Mouse (Mus musculus): ENCODE results near the gene Fam83g. TPM values are rescaled to one million over a fixed set of nuclear protein-coding genes. Genes with fewer than 3 reads are reported as not detected.

Fam83g gene
- polyA plus RNA-seq, 1 experiment from 2014 or later = 3.0 TPM

- 58% methylated on average over 10 of the region's 10 CpGs for WGBS
- peaks cover 24% of the 10 kb centered on the region for H3K27me3 ChIP-seq (ENCODE audit: insufficient read depth, low read length)
- H3K4me2 ChIP-seq (replicated peaks; ENCODE audit: low read depth, low read length) = no peak overlapping the region
- H3K4me3 ChIP-seq (ENCODE audit: low read length) = no peak overlapping the region
- ATAC-seq (ENCODE audit: low FRiP score, low TSS enrichment) = no peak
- H3K27ac ChIP-seq (ENCODE audit: low read length) = no peak overlapping the region
- no peaks in the 10 kb centered on the region for H3K36me3 ChIP-seq (ENCODE audit: insufficient read depth, low read length)
- no peak overlapping the region for H3K9ac ChIP-seq (replicated peaks; ENCODE audit: low read length)
- no peaks in the 10 kb centered on the region for H3K9me3 ChIP-seq (ENCODE audit: low read length)
- H3K4me1 ChIP-seq (ENCODE audit: insufficient read depth, low read length) = peaks cover 7% of the 10 kb centered on the region
These were observed 3.1 kb downstream of the Fam83g start for GRCm38 (mm10) chr11:61686906-61687453.

GRCm38 (mm10) chr11:61687595-61687994 lies 3.7 kb downstream of the Fam83g start:
- Histone ChIP-seq H3K36me3 (ENCODE audit: insufficient read depth, low read length) (no peaks in the 10 kb centered on the region), H3K4me1 (ENCODE audit: insufficient read depth, low read length) (peaks cover 7% of the 10 kb centered on the region), H3K4me2 (replicated peaks; ENCODE audit: low read depth, low read length) (no peak overlapping the region), H3K9me3 (ENCODE audit: low read length) (no peaks in the 10 kb centered on the region), H3K27ac (ENCODE audit: low read length) (no peak overlapping the region), H3K27me3 (ENCODE audit: insufficient read depth, low read length) (peaks cover 24% of the 10 kb centered on the region), H3K4me3 (ENCODE audit: low read length) (no peak overlapping the region), H3K9ac (replicated peaks; ENCODE audit: low read length) (no peak overlapping the region)
- 51% methylated on average over 2 of the region's 2 CpGs for WGBS
- ATAC-seq (ENCODE audit: low FRiP score, low TSS enrichment) = peak; percentile 47; the same call in 1 of the 2 replicates

- Histone ChIP-seq H3K9me3 (ENCODE audit: low read length) (no peaks in the 10 kb centered on the region), H3K27me3 (ENCODE audit: insufficient read depth, low read length) (no peaks in the 10 kb centered on the region), H3K4me2 (replicated peaks; ENCODE audit: low read depth, low read length) (no peak overlapping the region), H3K27ac (ENCODE audit: low read length) (no peak overlapping the region), H3K9ac (replicated peaks; ENCODE audit: low read length) (no peak overlapping the region), H3K4me3 (ENCODE audit: low read length) (no peak overlapping the region), H3K36me3 (ENCODE audit: insufficient read depth, low read length) (no peaks in the 10 kb centered on the region), H3K4me1 (ENCODE audit: insufficient read depth, low read length) (no peaks in the 10 kb centered on the region)
- ATAC-seq (ENCODE audit: low FRiP score, low TSS enrichment) = no peak
- 82% methylated on average over 5 of the region's 5 CpGs for WGBS
These were observed 9.1 kb downstream of the Fam83g start for GRCm38 (mm10) chr11:61692996-61693395.

- peaks cover 16% of the 10 kb centered on the region for H3K4me1 ChIP-seq (ENCODE audit: insufficient read depth, low read length)
- H3K9me3 ChIP-seq (ENCODE audit: low read length) = no peaks in the 10 kb centered on the region
- H3K9ac ChIP-seq (replicated peaks; ENCODE audit: low read length) = no peak overlapping the region
- no peaks in the 10 kb centered on the region for H3K36me3 ChIP-seq (ENCODE audit: insufficient read depth, low read length)
- H3K4me2 ChIP-seq (replicated peaks; ENCODE audit: low read depth, low read length) = no peak overlapping the region
- H3K27ac ChIP-seq (ENCODE audit: low read length) = no peak overlapping the region
- H3K4me3 ChIP-seq (ENCODE audit: low read length) = no peak overlapping the region
- ATAC-seq (ENCODE audit: low FRiP score, low TSS enrichment) = no peak
- H3K27me3 ChIP-seq (ENCODE audit: insufficient read depth, low read length) = no peaks in the 10 kb centered on the region
These were observed 15.0 kb downstream of the Fam83g start for GRCm38 (mm10) chr11:61698852-61699251.

GRCm38 (mm10) chr11:61699460-61699859 lies 15.6 kb downstream of the Fam83g start:
- 87% methylated on average over 5 of the region's 5 CpGs for WGBS
- H3K9ac ChIP-seq (replicated peaks; ENCODE audit: low read length) = no peak overlapping the region
- H3K9me3 ChIP-seq (ENCODE audit: low read length) = no peaks in the 10 kb centered on the region
- H3K4me3 ChIP-seq (ENCODE audit: low read length) = no peak overlapping the region
- no peaks in the 10 kb centered on the region for H3K36me3 ChIP-seq (ENCODE audit: insufficient read depth, low read length)
- H3K4me2 ChIP-seq (replicated peaks; ENCODE audit: low read depth, low read length) = no peak overlapping the region
- H3K27ac ChIP-seq (ENCODE audit: low read length) = no peak overlapping the region
- peaks cover 16% of the 10 kb centered on the region for H3K4me1 ChIP-seq (ENCODE audit: insufficient read depth, low read length)
- no peaks in the 10 kb centered on the region for H3K27me3 ChIP-seq (ENCODE audit: insufficient read depth, low read length)
- no peak for ATAC-seq (ENCODE audit: low FRiP score, low TSS enrichment)

GRCm38 (mm10) chr11:61699933-61700332 lies 16.0 kb downstream of the Fam83g start:
- no peak overlapping the region for H3K4me2 ChIP-seq (replicated peaks; ENCODE audit: low read depth, low read length)
- no peaks in the 10 kb centered on the region for H3K27me3 ChIP-seq (ENCODE audit: insufficient read depth, low read length)
- peaks cover 16% of the 10 kb centered on the region for H3K4me1 ChIP-seq (ENCODE audit: insufficient read depth, low read length)
- H3K27ac ChIP-seq (ENCODE audit: low read length) = no peak overlapping the region
- WGBS = 70% methylated on average over 4 of the region's 4 CpGs
- H3K9ac ChIP-seq (replicated peaks; ENCODE audit: low read length) = no peak overlapping the region
- no peaks in the 10 kb centered on the region for H3K9me3 ChIP-seq (ENCODE audit: low read length)
- no peaks in the 10 kb centered on the region for H3K36me3 ChIP-seq (ENCODE audit: insufficient read depth, low read length)
- ATAC-seq (ENCODE audit: low FRiP score, low TSS enrichment) = 0 out of 2 replicates have a peak, but pooled peaks have one; percentile 43
- H3K4me3 ChIP-seq (ENCODE audit: low read length) = no peak overlapping the region

- no peaks in the 10 kb centered on the region for H3K36me3 ChIP-seq (ENCODE audit: insufficient read depth, low read length)
- no peak overlapping the region for H3K4me3 ChIP-seq (ENCODE audit: low read length)
- 43% methylated on average over 5 of the region's 5 CpGs for WGBS
- no peak overlapping the region for H3K27ac ChIP-seq (ENCODE audit: low read length)
- H3K4me2 ChIP-seq (replicated peaks; ENCODE audit: low read depth, low read length) = no peak overlapping the region
- no peaks in the 10 kb centered on the region for H3K27me3 ChIP-seq (ENCODE audit: insufficient read depth, low read length)
- peaks cover 16% of the 10 kb centered on the region for H3K4me1 ChIP-seq (ENCODE audit: insufficient read depth, low read length)
- no peak overlapping the region for H3K9ac ChIP-seq (replicated peaks; ENCODE audit: low read length)
- no peak for ATAC-seq (ENCODE audit: low FRiP score, low TSS enrichment)
- no peaks in the 10 kb centered on the region for H3K9me3 ChIP-seq (ENCODE audit: low read length)
These were observed 17.8 kb downstream of the Fam83g start for GRCm38 (mm10) chr11:61701696-61702095.

GRCm38 (mm10) chr11:61702494-61702893 lies 18.6 kb downstream of the Fam83g start:
- Histone ChIP-seq H3K27ac (ENCODE audit: low read length) (no peak overlapping the region), H3K36me3 (ENCODE audit: insufficient read depth, low read length) (no peaks in the 10 kb centered on the region), H3K27me3 (ENCODE audit: insufficient read depth, low read length) (no peaks in the 10 kb centered on the region), H3K9ac (replicated peaks; ENCODE audit: low read length) (no peak overlapping the region), H3K9me3 (ENCODE audit: low read length) (no peaks in the 10 kb centered on the region), H3K4me3 (ENCODE audit: low read length) (no peak overlapping the region), H3K4me1 (ENCODE audit: insufficient read depth, low read length) (peaks cover 16% of the 10 kb centered on the region), H3K4me2 (replicated peaks; ENCODE audit: low read depth, low read length) (no peak overlapping the region)
- WGBS = 97% methylated on average over 5 of the region's 5 CpGs
- no peak for ATAC-seq (ENCODE audit: low FRiP score, low TSS enrichment)

- no peak for ATAC-seq (ENCODE audit: low FRiP score, low TSS enrichment)
- Histone ChIP-seq H3K9ac (replicated peaks; ENCODE audit: low read length) (no peak overlapping the region), H3K36me3 (ENCODE audit: insufficient read depth, low read length) (no peaks in the 10 kb centered on the region), H3K4me3 (ENCODE audit: low read length) (no peak overlapping the region), H3K9me3 (ENCODE audit: low read length) (no peaks in the 10 kb centered on the region), H3K4me1 (ENCODE audit: insufficient read depth, low read length) (peaks cover 6% of the 10 kb centered on the region), H3K27ac (ENCODE audit: low read length) (no peak overlapping the region), H3K27me3 (ENCODE audit: insufficient read depth, low read length) (no peaks in the 10 kb centered on the region), H3K4me2 (replicated peaks; ENCODE audit: low read depth, low read length) (no peak overlapping the region)
- WGBS = 92% methylated on average over 2 of the region's 2 CpGs
These were observed 21.7 kb downstream of the Fam83g start for GRCm38 (mm10) chr11:61705581-61705980.

- peaks cover 3% of the 10 kb centered on the region for H3K4me1 ChIP-seq (ENCODE audit: insufficient read depth, low read length)
- WGBS = 68% methylated on average over 4 of the region's 4 CpGs
- no peak overlapping the region for H3K4me3 ChIP-seq (ENCODE audit: low read length)
- H3K9me3 ChIP-seq (ENCODE audit: low read length) = no peaks in the 10 kb centered on the region
- no peak overlapping the region for H3K4me2 ChIP-seq (replicated peaks; ENCODE audit: low read depth, low read length)
- H3K9ac ChIP-seq (replicated peaks; ENCODE audit: low read length) = no peak overlapping the region; the same call in 1 of the 2 replicates
- no peak for ATAC-seq (ENCODE audit: low FRiP score, low TSS enrichment)
- no peak overlapping the region for H3K27ac ChIP-seq (ENCODE audit: low read length)
- H3K36me3 ChIP-seq (ENCODE audit: insufficient read depth, low read length) = no peaks in the 10 kb centered on the region
- H3K27me3 ChIP-seq (ENCODE audit: insufficient read depth, low read length) = no peaks in the 10 kb centered on the region
These were observed 22.3 kb downstream of the Fam83g start for GRCm38 (mm10) chr11:61706232-61706631.
